Mouse (Mus musculus) thymus, adult 2 months (tissue): Measurements from ENCODE around the gene Mpdz. TPM values are rescaled to one million over a fixed set of nuclear protein-coding genes. Genes with fewer than 3 reads are reported as not detected.

Experiments used
- DNase-seq: peaks from one replicate; pipeline ENCODE4 v3.0.0; 2021
- H3K27ac ChIP-seq: fragments of 200-500 bp; 2 replicates; pipeline ENCODE4 v1.5.1; 2012; ENCODE audit warnings: low read length, control low read depth; ENCODE audit not compliant: control insufficient read depth, insufficient read depth
- H3K27me3 ChIP-seq: fragments of 200-500 bp; 2 replicates; pipeline ENCODE4 v1.6.1; 2012; ENCODE audit warnings: mild to moderate bottlenecking, low read length, moderate library complexity, mixed read lengths; ENCODE audit not compliant: control insufficient read depth, insufficient read depth
- H3K36me3 ChIP-seq: fragments of 200-500 bp; 2 replicates; pipeline ENCODE4 v1.6.1; 2012; ENCODE audit warnings: mild to moderate bottlenecking, low read length, moderate library complexity; ENCODE audit not compliant: control insufficient read depth, insufficient read depth
- H3K4me1 ChIP-seq: fragments of 200-500 bp; replicated peaks from 2 replicates; pipeline ENCODE4 v1.6.1; 2012; ENCODE audit warnings: low read length; ENCODE audit not compliant: control insufficient read depth, insufficient read depth
- H3K4me3 ChIP-seq: fragments of 200-500 bp; 2 replicates; pipeline ENCODE4 v1.5.1; 2012; ENCODE audit warnings: mild to moderate bottlenecking, low read length, control low read depth, moderate library complexity; ENCODE audit not compliant: control insufficient read depth, insufficient read depth
- CTCF ChIP-seq: fragments of 200-500 bp; IDR thresholded peaks from 2 replicates; pipeline ENCODE4 v1.5.1; 2012; ENCODE audit warnings: mild to moderate bottlenecking, control low read depth, low read length, moderate library complexity, borderline replicate concordance; ENCODE audit not compliant: control insufficient read depth, poor library complexity, insufficient read depth; ENCODE audit errors: extremely low read depth
- POLR2A ChIP-seq: fragments of 200-500 bp; IDR thresholded peaks from 2 replicates; pipeline ENCODE4 v1.6.1; 2012; ENCODE audit warnings: mild to moderate bottlenecking, low read length, control low read depth, moderate library complexity; ENCODE audit not compliant: control insufficient read depth, poor library complexity, insufficient read depth; ENCODE audit errors: extremely low read depth
- WGBS: fragments of 180-500 bp; shearing (Covaris S2); methylation state at CpG from one replicate; pipeline ENCODE4 v1.1.7; 2018; 5-methylcytosine and 5-hydroxymethylcytosine counted together
- polyA plus RNA-seq: library from polyadenylated mRNA; depleted of rRNA; stranded (reverse); fragments of >200 nt; gene quantifications from 2 replicates; pipeline ENCODE4 v1.2.3, GENCODE M21; 2012

Gene Mpdz
- polyA plus RNA-seq, 1 experiment, result 1.8 TPM

- TF ChIP-seq POLR2A (no peak), CTCF (no peak)
- Histone ChIP-seq H3K4me1 (no peaks in the 10 kb centered on the region), H3K36me3 (no peaks in the 10 kb centered on the region), H3K27me3 (no peaks in the 10 kb centered on the region), H3K27ac (no peak overlapping the region), H3K4me3 (no peak overlapping the region)
- no peak for DNase-seq
- 87% methylated on average over 5 of the region's 5 CpGs for WGBS
Observed at GRCm38 (mm10) chr4:81314618-81315017, 128.0 kb downstream of the Mpdz start.

GRCm38 (mm10) chr4:81313246-81313645 is 129.4 kb downstream of the Mpdz start:
- Histone ChIP-seq H3K27me3 (no peaks in the 10 kb centered on the region), H3K36me3 (no peaks in the 10 kb centered on the region), H3K4me3 (no peak overlapping the region), H3K4me1 (no peaks in the 10 kb centered on the region), H3K27ac (no peak overlapping the region)
- no peak for TF ChIP-seq POLR2A
- DNase-seq, result no peak
- WGBS, result 84% methylated on average over 4 of the region's 4 CpGs

GRCm38 (mm10) chr4:81310168-81310474 is 132.5 kb downstream of the Mpdz start:
- no peaks in the 10 kb centered on the region for H3K4me1 ChIP-seq
- H3K27ac ChIP-seq, result no peak overlapping the region
- no peak overlapping the region for H3K4me3 ChIP-seq
- no peaks in the 10 kb centered on the region for H3K36me3 ChIP-seq
- no peaks in the 10 kb centered on the region for H3K27me3 ChIP-seq
- WGBS, result 83% methylated on average over 2 of the region's 2 CpGs
- TF ChIP-seq CTCF (no peak), POLR2A (no peak)
- no peak for DNase-seq

- WGBS, result 90% methylated on average over 12 of the region's 12 CpGs
- H3K27ac ChIP-seq, result no peak overlapping the region
- TF ChIP-seq POLR2A (no peak), CTCF (no peak)
- H3K36me3 ChIP-seq, result no peaks in the 10 kb centered on the region
- H3K27me3 ChIP-seq, result no peaks in the 10 kb centered on the region
- no peaks in the 10 kb centered on the region for H3K4me1 ChIP-seq
- DNase-seq, result no peak
- no peak overlapping the region for H3K4me3 ChIP-seq
Observed at GRCm38 (mm10) chr4:81309473-81310167, 133.0 kb downstream of the Mpdz start.

GRCm38 (mm10) chr4:81307596-81308265 is 134.9 kb downstream of the Mpdz start:
- H3K4me3 ChIP-seq, result no peak overlapping the region
- H3K36me3 ChIP-seq, result no peaks in the 10 kb centered on the region
- H3K27me3 ChIP-seq, result no peaks in the 10 kb centered on the region
- TF ChIP-seq POLR2A (no peak), CTCF (no peak)
- no peaks in the 10 kb centered on the region for H3K4me1 ChIP-seq
- H3K27ac ChIP-seq, result no peak overlapping the region
- DNase-seq, result no peak
- 96% methylated on average over 10 of the region's 10 CpGs for WGBS

- WGBS, result 93% methylated on average over 3 of the region's 3 CpGs
- no peaks in the 10 kb centered on the region for H3K27me3 ChIP-seq
- no peak overlapping the region for H3K27ac ChIP-seq
- no peak overlapping the region for H3K4me3 ChIP-seq
- H3K36me3 ChIP-seq, result no peaks in the 10 kb centered on the region
- TF ChIP-seq CTCF, result no peak
- no peak for TF ChIP-seq POLR2A
- DNase-seq, result no peak
- H3K4me1 ChIP-seq, result no peaks in the 10 kb centered on the region
Observed at GRCm38 (mm10) chr4:81302056-81302455, 140.6 kb downstream of the Mpdz start.
